Mouse (Mus musculus): Measurements from ENCODE around the gene Dmkn. TPM values are rescaled to one million over a fixed set of nuclear protein-coding genes. Genes with fewer than 3 reads are reported as not detected.

The Dmkn gene
- polyA plus RNA-seq, 1 experiment from 2014 or later: 913 TPM

DNA sequence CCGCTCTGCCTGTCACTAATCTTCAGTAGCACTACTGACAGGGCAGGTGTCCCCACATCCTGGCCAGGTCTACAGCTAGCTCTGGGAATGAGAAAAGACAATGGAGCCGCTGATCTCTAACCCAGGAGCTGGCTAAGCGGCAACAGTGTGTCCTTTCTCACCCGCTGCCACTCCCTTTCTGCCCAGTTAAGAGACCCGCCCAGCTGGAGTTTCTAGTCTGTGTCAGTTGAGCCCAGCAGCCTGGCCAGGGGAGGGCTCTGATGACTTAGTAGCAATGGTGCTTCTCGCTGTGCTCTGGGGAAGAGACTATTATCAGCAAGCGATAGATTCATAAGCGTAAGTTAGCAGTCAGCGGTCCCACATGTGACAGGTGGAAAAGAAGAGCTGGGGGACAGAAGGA is 5.7 kb downstream of the Dmkn start:
- Histone ChIP-seq H3K27me3 (peaks cover 10% of the 10 kb centered on the region), H3K9ac (no peak overlapping the region), H3K4me3 (no peak overlapping the region), H3K4me2 (no peak overlapping the region), H3K27ac (no peak overlapping the region), H3K4me1 (0 out of 2 replicates have a peak, but pooled peaks cover 3% of the 10 kb centered on the region), H3K9me3 (0 out of 2 replicates have a peak, but pooled peaks cover 3% of the 10 kb centered on the region), H3K36me3 (no peaks in the 10 kb centered on the region)
- ATAC-seq (ENCODE audit: insufficient number of reproducible peaks, low FRiP score, low TSS enrichment, low read depth): no peak
- WGBS: 35% methylated on average over 9 of the region's 9 CpGs

DNA sequence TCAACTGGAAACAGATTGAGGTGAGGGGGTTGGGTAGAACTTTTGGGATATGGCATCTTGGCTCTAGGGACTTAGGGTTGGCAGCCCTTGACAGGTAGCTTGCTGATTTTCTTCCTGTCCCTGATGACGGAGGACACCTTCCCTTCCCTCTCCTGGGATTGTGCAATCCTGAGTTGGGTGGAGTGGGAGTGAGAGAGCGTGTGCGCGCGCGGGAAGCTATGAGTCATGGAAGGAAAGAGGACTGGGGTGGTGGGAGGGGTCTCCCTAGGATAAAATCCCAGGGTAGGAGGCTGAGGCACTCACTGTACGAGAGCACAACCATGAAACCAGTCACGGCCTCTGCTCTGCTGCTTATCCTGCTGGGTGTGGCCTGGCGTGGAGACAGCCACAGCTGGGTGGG is 12.5 kb downstream of the Dmkn start:
- ATAC-seq (ENCODE audit: insufficient number of reproducible peaks, low FRiP score, low TSS enrichment, low read depth): 0 out of 2 replicates have a peak, but pooled peaks have one; percentile 46
- WGBS: 77% methylated on average over 9 of the region's 9 CpGs
- no peak overlapping the region for H3K4me2 ChIP-seq
- H3K36me3 ChIP-seq: no peaks in the 10 kb centered on the region
- no peaks in the 10 kb centered on the region for H3K4me1 ChIP-seq
- H3K9ac ChIP-seq: no peak overlapping the region
- no peaks in the 10 kb centered on the region for H3K27me3 ChIP-seq
- H3K27ac ChIP-seq: peak overlapping the region; percentile 44; the same call in 1 of the 2 replicates
- H3K9me3 ChIP-seq: 0 out of 2 replicates have a peak, but pooled peaks cover 3% of the 10 kb centered on the region
- peak overlapping the region; percentile 10; the same call in 1 of the 2 replicates for H3K4me3 ChIP-seq

DNA sequence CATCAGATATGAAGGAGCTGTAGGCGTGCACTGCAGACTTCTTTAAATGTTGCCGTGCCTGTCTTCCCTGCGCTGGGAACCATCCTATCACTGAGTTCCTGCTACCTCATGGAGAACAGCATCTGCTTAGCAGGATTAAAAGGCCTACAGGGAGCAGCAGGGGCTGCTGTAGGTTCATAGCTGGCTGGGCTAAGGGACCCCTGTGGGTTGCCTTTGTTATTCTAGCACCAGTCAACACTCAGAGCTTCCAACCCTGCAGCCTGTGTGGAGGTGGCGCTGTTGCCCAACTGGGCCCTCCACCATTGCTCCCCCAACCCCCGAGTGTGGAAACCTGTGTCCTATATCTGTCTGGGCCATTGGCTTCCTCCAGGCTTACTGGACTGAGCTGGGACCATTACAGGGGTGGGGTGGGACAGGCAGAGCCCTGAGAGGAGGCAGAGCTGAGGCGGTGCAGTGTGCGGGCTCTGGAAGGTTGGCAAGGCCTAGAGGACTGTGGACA is 13.6 kb downstream of the Dmkn start:
- H3K27ac ChIP-seq: no peak overlapping the region
- H3K4me1 ChIP-seq: no peaks in the 10 kb centered on the region
- H3K4me3 ChIP-seq: peak overlapping the region; percentile 12
- H3K4me2 ChIP-seq: no peak overlapping the region
- H3K9ac ChIP-seq: no peak overlapping the region
- H3K9me3 ChIP-seq: no peaks in the 10 kb centered on the region
- 57% methylated on average over 7 of the region's 7 CpGs for WGBS
- no peaks in the 10 kb centered on the region for H3K36me3 ChIP-seq
- no peak for ATAC-seq (ENCODE audit: insufficient number of reproducible peaks, low FRiP score, low TSS enrichment, low read depth)
- no peaks in the 10 kb centered on the region for H3K27me3 ChIP-seq

DNA sequence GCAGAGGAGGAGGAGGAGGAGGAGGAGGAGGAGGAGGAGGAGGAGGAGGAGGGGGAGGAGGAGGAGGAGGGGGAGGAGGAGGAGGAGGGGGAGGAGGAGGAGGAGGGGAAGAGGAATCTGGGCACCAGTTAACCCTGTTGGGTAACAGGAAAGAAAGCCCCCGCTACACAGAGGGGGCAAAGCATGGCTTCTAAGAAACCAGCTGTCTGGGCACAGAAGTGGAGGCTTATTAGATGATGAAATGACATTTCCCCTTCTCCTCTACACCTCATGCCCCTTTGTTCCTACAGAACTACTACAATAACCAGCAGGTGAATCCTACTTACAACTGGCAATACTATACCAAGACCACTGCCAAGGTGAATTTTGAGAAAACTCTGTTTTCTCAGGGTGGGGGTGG is 14.4 kb downstream of the Dmkn start:
- Histone ChIP-seq H3K27me3 (no peaks in the 10 kb centered on the region), H3K4me2 (no peak overlapping the region), H3K36me3 (no peaks in the 10 kb centered on the region), H3K9me3 (no peaks in the 10 kb centered on the region), H3K4me1 (no peaks in the 10 kb centered on the region), H3K27ac (no peak overlapping the region), H3K9ac (no peak overlapping the region), H3K4me3 (no peak overlapping the region)
- 79% methylated on average over 1 of the region's 1 CpGs for WGBS
- no peak for ATAC-seq (ENCODE audit: insufficient number of reproducible peaks, low FRiP score, low TSS enrichment, low read depth)

DNA sequence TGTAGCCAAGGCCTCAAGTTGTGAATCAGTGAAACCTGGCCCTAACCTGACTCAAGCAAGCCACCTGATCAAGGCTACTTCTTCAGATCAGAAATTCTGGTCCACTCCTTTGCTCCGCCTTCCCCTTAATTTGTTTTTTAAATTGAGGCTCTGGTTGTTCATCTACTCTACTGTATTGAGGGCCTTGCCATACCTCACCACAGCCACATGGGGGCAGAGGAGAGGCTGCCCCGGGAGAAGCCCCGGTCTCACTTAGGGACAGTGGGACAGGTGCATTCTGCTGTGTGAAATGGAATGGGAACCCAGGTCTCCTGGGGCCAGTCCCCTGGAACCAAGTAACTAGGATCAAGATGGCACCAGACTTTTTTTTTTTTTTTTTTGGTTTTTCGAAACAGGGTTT is 18.2 kb downstream of the Dmkn start:
- no peaks in the 10 kb centered on the region for H3K4me1 ChIP-seq
- no peaks in the 10 kb centered on the region for H3K36me3 ChIP-seq
- no peak for ATAC-seq (ENCODE audit: insufficient number of reproducible peaks, low FRiP score, low TSS enrichment, low read depth)
- H3K4me2 ChIP-seq: no peak overlapping the region
- no peaks in the 10 kb centered on the region for H3K27me3 ChIP-seq
- H3K9ac ChIP-seq: no peak overlapping the region
- no peak overlapping the region for H3K27ac ChIP-seq
- H3K9me3 ChIP-seq: no peaks in the 10 kb centered on the region
- no peak overlapping the region for H3K4me3 ChIP-seq
- 71% methylated on average over 4 of the region's 4 CpGs for WGBS

DNA sequence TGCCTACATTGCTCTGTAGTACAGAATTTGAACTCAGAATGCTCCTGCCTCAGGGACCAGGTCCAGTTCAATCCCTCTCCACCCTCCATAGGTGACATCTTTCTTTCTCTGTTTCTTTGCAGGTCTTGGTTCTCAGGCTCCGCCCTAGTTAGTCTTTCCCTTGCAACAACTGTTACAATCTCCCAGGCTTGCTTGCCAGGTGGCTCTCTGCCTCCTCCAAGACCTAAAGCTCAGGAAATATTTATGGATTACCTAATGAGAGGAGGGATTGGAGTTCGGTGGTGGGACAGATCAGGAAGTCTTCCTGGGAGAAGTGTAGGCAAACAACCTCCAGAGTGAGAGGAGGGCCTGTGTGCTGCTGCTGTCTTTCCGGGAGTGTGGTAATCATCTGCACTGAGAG is 19.1 kb downstream of the Dmkn start:
- Histone ChIP-seq H3K9me3 (no peaks in the 10 kb centered on the region), H3K9ac (no peak overlapping the region), H3K4me2 (no peak overlapping the region), H3K27me3 (no peaks in the 10 kb centered on the region), H3K4me1 (no peaks in the 10 kb centered on the region), H3K36me3 (no peaks in the 10 kb centered on the region), H3K27ac (no peak overlapping the region), H3K4me3 (no peak overlapping the region)
- ATAC-seq (ENCODE audit: insufficient number of reproducible peaks, low FRiP score, low TSS enrichment, low read depth): no peak
- 62% methylated on average over 3 of the region's 3 CpGs for WGBS

DNA sequence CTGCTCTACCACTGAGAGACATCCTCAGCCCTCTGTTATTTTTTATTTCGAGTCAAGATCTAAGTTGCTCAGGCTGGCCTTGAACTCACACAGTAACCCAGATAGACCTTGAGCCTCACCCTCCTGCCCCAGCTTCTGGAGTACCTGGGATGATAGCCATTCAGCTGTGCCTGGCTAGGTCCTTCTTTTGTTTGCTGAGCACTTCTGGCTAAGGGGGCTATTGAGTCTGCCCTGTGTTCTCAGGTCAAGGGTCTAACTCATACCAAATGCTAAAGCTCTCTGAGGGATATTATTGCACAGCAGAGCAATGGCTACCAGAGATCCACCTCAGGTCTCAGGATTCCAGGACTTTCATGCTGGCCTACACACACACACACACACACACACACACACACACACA is 21.6 kb downstream of the Dmkn start:
- Histone ChIP-seq H3K27me3 (no peaks in the 10 kb centered on the region), H3K9ac (no peak overlapping the region), H3K27ac (no peak overlapping the region), H3K36me3 (no peaks in the 10 kb centered on the region), H3K4me1 (no peaks in the 10 kb centered on the region), H3K9me3 (no peaks in the 10 kb centered on the region), H3K4me3 (no peak overlapping the region), H3K4me2 (no peak overlapping the region)
- no peak for ATAC-seq (ENCODE audit: insufficient number of reproducible peaks, low FRiP score, low TSS enrichment, low read depth)
- 69% methylated on average over 1 of the region's 1 CpGs for WGBS

DNA sequence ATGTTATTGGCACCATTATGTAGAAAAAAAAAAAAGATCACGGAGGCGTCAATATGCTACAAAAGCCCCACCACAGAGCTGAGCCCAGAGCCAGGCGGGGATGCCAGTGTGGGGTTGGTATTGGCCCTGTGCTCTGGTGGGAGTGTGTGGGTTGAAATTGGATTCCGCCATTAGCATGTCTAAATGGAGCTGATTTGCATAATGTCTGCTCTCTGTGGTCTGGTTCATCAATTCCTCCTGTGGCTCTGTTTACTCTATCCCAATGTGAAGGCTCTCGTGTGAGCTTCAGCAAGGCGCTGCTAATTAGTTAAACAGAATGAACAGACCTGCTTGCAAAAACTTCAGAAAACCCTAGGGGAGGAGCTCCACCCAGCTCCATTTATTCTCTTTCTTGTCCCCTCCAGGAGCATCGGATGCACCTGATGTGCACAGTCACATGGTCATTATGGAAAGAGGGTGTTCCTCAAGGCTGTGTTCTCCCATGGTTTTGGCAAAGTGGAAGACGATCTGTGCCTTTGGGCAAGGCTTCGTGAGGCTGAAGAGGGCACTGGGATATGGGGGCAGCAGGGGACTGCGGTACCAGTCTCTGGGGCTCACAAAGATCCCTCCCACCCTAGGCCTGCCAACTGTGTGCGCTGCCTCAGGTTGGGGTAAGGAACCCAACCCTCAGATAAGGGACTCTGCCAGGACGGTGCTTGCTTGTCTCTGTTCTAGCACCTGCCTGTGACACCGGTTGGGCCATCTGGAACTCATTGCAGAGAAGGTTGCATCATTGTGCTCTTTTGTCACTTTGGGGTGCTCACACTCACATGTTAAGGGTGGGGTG is 22.4 kb downstream of the Dmkn start:
- 62% methylated on average over 13 of the region's 13 CpGs for WGBS
- no peak overlapping the region for H3K27ac ChIP-seq
- ATAC-seq (ENCODE audit: insufficient number of reproducible peaks, low FRiP score, low TSS enrichment, low read depth): no peak
- no peaks in the 10 kb centered on the region for H3K36me3 ChIP-seq
- H3K4me2 ChIP-seq: no peak overlapping the region
- no peak overlapping the region for H3K4me3 ChIP-seq
- H3K9me3 ChIP-seq: no peaks in the 10 kb centered on the region
- no peaks in the 10 kb centered on the region for H3K4me1 ChIP-seq
- H3K9ac ChIP-seq: no peak overlapping the region
- no peaks in the 10 kb centered on the region for H3K27me3 ChIP-seq

DNA sequence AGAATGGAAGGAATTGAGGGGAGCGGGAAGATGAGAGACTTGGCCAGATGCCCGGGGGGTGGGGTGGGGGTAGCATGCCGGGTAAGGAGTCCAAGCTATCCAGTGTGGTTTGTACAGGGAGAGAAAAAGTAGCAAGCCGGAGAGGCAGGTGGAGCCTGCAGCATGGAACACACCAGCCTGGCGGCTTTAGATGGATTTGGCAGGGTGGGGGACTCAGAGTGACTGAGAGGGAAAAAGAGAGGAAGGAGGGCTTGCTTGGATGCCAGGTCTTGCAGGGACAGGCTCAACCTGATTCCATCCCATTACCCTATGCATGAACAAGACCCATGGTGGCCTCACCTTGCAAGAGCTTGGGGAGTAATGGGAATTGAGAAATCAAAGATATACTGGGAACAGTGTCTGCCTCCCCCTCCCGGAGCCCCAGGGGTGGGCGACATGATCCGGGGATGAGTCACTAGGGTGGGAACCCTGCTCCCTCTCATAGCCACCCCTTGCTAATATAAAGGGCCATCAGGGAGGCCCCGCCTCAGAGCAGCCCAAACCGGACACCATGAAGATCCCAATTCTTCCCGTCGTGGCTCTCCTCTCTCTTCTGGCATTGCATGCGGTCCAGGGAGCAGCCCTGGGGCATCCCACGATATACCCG is 23.9 kb downstream of the Dmkn start, which contains the start of gene Krtdap:
Krtdap (plus strand) TSS at position 520 of the 646 bp plus-strand sequence.
- WGBS: 31% methylated on average over 15 of the region's 15 CpGs
- no peaks in the 10 kb centered on the region for H3K9me3 ChIP-seq
- no peaks in the 10 kb centered on the region for H3K36me3 ChIP-seq
- H3K9ac ChIP-seq: no peak within 1 kb of the TSS
- H3K4me3 ChIP-seq: peak within 1 kb of the TSS; percentile 21
- peak; percentile 60; the same call in 1 of the 2 replicates for ATAC-seq (ENCODE audit: insufficient number of reproducible peaks, low FRiP score, low TSS enrichment, low read depth)
- H3K27ac ChIP-seq: peak within 1 kb of the TSS; percentile 22; the same call in 1 of the 2 replicates
- H3K4me2 ChIP-seq: no peak within 1 kb of the TSS
- no peaks in the 10 kb centered on the region for H3K27me3 ChIP-seq
- H3K4me1 ChIP-seq: no peaks in the 10 kb centered on the region; the same call in 1 of the 2 replicates

DNA sequence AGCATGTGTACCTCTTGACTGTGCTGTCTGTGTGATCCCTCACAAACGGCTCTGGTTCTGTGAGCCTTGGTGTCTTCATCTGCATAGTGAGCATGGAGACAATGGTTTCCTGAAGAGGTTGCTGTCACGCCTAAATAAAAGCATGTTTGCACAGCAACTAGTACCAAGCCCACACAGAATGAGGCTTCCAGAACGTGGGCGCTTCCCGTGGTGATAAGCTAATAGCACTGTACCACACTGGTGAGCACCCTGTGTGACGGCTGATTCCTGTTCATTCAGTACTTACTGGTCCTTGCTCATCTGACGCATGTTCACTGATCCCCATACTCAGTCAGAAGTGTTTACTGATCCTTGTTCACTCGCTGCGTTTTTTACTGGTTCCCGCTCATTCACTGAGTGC is 26.6 kb downstream of the Dmkn start:
- H3K27me3 ChIP-seq: no peaks in the 10 kb centered on the region
- H3K9me3 ChIP-seq: no peaks in the 10 kb centered on the region
- H3K4me3 ChIP-seq: no peak overlapping the region
- H3K36me3 ChIP-seq: no peaks in the 10 kb centered on the region
- H3K9ac ChIP-seq: no peak overlapping the region
- no peak for ATAC-seq (ENCODE audit: insufficient number of reproducible peaks, low FRiP score, low TSS enrichment, low read depth)
- no peak overlapping the region for H3K4me2 ChIP-seq
- 80% methylated on average over 10 of the region's 10 CpGs for WGBS
- no peaks in the 10 kb centered on the region; the same call in 1 of the 2 replicates for H3K4me1 ChIP-seq
- H3K27ac ChIP-seq: no peak overlapping the region

DNA sequence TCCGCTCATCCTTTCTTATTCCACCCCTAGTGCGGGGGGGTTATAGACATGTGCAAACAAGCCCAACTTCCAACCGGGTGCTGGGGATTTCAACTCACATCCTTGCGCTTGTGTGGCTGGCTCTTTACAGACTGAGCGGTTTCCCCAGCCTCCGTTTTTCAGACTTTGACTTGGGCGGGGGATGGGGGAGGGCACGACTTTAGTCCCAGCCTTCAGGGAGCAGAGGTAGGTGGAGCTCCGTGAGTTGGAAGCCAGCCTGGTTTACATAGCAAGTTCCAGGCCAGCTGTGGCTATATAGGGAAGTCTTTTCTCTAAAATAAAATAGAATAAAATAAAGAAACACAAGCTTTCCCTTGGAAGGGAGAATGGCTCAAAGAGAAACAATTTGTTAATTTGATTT is 28.4 kb downstream of the Dmkn start:
- Histone ChIP-seq H3K27me3 (no peaks in the 10 kb centered on the region), H3K36me3 (no peaks in the 10 kb centered on the region), H3K9me3 (no peaks in the 10 kb centered on the region), H3K4me3 (no peak overlapping the region), H3K4me2 (no peak overlapping the region), H3K9ac (no peak overlapping the region), H3K27ac (no peak overlapping the region), H3K4me1 (no peaks in the 10 kb centered on the region; the same call in 1 of the 2 replicates)
- ATAC-seq (ENCODE audit: insufficient number of reproducible peaks, low FRiP score, low TSS enrichment, low read depth): no peak
- 20% methylated on average over 9 of the region's 9 CpGs for WGBS

DNA sequence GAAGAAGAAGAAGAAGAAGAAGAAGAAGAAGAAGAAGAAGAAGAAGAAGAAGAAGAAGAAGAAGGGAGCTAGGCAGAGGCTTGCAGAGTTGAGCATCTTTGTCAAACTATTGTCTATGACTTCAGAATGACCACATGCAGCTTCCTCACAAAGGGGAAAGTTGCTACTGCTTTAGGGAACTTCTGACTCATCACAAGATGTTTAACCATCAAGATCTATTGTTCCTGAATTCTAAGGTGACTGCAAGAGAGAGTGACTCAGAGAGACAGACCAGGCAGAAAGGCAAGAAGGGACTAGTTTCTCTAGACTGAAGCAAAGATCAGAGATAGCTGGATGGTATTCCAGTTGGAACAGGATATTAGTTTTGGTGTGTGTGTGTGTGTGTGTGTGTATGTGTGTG is 31.4 kb downstream of the Dmkn start:
- no peak overlapping the region for H3K27ac ChIP-seq

More for the DNA sequence above, 31.4 kb downstream of the Dmkn start:
- H3K36me3 ChIP-seq: no peaks in the 10 kb centered on the region
- H3K27me3 ChIP-seq: no peaks in the 10 kb centered on the region
- no peak overlapping the region for H3K4me3 ChIP-seq
- ATAC-seq (ENCODE audit: insufficient number of reproducible peaks, low FRiP score, low TSS enrichment, low read depth): no peak
- no peaks in the 10 kb centered on the region for H3K9me3 ChIP-seq
- no peak overlapping the region for H3K4me2 ChIP-seq
- no peaks in the 10 kb centered on the region; the same call in 1 of the 2 replicates for H3K4me1 ChIP-seq
- no peak overlapping the region for H3K9ac ChIP-seq
